Mouse (Mus musculus) urinary bladder, adult 2 months (tissue): ENCODE measurements at regions not wholly inside any gene's neighbourhood (a gene's known extent, or its start where the extent isn't known, plus 50 kb on each side); places are given as distances from the start of the nearest gene placed in this dataset.
"Not testable (repeated sequence)": the region's sequence is repeated elsewhere in the genome, so short reads cannot be mapped to it uniquely, and the experiment has no call there.

Experiments
- DNase-seq: peaks from one replicate; pipeline ENCODE4 v3.0.0; 2022; ENCODE audit warnings: low spot score

DNA sequence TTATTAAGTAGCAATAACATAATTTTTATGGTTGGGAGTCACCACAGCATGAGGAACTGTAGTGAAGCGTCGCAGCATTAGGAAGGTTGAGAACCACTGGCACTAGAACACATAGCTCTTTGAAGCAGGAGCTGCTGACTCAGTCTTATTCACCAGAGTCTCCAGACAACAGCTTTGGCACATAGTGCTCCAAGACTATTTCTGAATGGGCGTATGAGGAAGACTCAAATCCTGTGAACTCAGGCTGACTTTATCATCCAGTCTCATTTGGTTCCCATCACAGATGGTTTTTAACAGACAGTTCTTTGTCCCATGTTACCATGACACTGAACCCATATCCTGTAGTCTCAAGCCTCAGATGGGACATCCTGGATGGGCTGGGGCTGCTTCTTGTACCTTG, 282.5 kb downstream of the 4933412E24Rik start:
- DNase-seq, result no peak

DNA sequence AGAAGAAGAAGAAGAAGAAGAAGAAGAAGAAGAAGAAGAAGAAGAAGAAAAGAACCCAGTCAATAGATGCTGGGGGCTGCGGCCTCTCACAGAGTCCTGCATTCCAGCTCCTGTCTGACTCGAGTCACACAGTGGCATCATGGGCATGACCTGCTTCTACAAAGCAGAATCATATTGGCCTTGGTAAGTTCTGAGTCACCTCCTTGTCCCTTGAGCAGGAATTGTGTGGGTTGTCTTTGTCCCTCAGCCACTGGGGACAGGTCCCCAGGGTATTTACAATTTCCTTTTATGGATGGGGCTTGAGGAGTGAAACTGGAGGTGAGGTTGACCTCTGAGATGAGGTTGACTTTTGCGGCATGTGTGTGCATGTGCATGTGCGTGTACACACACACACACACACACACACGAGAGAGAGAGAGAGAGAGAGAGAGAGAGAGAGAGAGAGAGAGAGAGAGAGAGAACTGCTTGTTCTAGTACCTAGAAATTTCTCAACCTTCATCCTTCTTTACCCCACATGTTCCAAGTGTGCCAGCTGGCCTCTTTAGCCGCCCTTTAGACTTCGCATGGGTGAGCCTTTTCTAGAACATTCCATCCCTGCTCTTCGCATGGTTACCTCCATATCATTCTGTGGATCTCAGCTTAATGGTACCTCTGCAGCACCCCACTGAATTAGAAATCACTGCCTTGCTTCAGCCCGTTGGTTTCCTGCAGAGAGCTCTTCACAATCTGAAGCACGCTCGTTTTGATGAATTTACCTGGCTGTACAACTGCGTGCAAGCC, 283.2 kb downstream of the 4933412E24Rik start:
- DNase-seq, result no peak

DNA sequence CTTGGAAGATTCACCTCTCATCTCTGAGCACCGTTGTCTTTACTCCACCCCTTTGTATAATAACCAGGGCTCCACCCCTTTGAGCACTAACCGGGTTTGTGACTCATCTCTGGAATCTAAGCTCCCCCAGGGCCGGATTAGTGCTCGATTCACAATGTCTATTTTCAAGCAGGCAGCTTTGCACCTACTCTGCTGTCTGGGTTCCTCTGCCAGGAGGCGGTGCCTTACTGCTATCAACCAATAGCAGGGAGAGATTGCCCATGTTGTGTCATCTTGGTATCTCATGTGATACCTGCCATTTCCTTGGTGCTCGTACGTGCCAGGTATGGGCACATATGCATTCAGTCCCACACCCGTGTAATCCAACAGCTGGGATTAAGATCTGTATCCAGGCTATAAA, 285.3 kb downstream of the 4933412E24Rik start:
- no peak for DNase-seq

DNA sequence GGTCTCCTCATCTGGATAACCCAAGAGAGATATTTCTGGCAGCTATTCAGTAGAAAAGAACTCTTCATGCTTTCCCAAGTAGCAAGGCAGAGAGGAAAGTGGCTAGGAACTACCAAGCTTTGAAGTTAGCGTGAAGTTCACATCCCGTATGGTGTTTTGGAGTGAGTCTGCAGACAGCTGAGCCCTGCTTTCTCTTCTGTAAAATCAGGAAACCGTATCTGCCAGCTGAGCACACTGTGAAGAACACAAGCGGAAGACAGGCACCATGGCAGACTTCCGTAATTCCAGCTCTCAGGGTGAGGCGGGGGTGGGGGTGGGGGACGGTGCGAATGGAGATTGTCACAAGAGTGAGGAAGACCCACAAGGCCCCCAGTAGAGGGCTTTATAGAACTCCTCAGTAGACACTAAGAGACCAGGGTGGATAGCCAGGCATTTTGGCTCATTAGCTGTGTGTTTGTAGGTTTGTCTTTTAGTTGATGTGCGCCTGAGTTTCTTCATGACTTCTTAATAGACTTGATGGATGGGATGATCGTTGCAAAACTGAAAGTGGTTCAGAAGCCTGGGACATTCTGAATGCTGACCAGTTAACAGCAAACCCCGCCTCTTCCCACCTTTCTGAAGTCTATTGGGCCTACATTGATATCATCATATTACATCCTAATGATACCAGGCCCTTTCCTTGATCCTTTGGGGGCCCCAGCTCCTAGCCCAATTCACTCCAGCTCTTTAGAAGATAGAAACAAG, 287.4 kb downstream of the 4933412E24Rik start:
- no peak for DNase-seq

DNA sequence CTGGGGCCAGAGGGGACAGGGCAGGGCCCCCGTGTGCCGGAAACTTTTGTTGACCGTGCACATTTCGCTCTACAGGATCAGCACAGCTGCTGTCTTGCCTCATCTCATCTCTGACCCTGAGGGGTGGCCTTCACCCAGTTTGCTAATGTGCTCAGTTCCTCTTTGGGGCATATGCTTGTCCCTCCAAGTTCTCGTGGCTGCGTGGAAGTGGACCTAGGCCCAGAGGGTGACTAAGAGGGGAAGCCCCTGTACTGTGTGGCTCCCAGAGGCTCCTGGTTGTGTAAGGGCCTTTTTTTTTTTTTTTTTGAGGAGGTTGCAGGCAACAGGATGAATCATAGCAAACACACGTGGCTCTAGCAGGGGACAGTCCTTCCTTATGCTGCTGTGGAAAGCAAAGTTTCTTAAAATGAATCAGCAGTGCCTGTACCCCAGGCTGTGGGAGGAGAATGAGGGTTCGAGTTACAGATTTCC, 288.2 kb downstream of the 4933412E24Rik start:
- peak; percentile 33 for DNase-seq

DNA sequence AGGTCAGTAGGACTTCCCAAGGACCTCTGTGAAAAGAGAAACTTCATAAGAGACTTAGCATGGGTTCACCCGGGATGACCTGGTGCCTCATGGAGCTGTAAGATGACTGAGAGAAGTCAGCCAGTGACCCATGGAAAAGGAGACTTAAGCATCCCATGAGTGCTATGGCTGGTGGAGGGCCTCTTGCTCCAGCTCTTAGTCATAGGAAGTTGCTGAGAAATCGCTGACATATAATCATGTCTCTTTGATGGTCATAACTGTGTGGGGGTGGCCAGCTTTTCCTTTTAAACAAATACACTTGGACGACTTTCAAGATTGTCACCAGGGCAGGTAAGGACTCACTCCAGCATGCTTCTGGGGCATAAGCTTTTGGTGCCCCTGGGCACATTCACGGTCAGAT, 290.5 kb downstream of the 4933412E24Rik start:
- DNase-seq, result no peak

DNA sequence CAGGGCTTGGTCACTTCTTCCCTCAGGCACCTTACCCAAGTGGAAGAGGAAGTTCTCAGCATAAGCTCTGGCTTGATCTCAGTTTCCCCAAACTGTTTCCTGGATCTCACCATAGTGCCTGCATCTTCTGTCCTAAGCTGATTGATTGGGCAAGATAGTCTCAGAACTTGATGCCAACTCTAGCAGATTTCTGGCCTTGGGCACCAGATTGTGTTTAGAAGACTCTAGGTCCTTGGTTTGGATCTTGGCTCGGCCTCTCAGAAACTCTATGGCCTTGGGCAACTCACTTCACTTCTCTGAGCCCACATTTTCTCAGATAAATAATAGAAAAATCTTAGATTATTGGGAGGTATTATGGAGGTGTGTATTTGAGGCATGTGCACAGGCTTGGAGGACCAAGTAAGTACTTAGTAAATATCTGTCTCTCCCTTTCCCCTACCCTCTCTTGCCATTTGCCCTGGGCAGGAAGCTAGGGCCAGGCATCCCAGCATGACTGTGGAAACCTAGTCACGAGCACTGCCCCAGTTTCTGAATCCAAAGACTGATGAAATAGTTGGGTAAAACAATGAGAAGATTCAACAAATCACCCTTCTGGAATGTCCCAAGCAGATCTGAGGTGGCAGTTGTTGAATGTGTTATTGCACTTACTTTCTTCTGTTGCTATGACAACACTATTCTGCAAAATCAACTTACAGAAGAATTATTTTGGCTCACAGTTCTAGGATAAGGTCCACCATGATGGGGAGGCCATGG, 293.6 kb downstream of the 4933412E24Rik start:
- no peak for DNase-seq

DNA sequence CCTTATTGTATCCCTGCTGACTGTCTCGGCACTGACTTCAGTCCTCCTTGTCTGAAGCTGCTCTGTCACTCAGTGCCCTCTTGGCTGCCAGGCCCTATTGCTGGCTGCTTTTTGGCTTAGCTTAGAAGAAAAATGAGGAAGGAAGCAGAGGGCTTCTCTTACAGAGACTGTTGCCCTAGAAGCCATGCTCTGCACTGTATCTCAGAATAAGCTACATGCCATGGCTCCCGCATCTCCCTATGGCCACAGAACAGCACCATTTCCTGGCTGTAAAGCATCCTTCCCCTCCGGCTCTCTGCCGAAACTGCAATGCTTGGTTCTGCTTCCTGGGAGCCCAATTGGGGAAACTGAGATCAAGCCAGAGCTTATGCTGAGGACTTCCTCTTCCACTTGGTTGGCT, 295.0 kb downstream of the 4933412E24Rik start:
- no peak for DNase-seq

DNA sequence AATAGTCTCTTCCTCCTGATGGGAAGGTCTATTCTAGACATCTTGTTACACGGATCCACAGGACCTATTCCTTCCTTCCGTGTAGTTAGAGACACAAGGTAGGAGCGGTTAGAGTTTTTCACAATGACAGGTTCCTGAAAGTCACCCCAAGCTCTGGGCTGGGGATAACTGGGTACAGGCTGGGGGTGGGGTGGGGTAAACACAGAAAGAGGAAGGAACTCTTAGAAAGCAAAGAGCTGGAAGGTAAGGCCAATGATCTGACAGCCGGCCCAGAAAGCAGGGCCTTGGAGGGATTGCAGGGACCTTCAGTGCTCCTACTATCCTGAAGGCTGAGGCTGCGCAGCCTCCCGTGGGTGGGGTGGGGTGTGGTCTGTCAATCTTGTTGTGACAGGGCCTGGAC, 295.4 kb downstream of the 4933412E24Rik start:
- DNase-seq, result no peak

DNA sequence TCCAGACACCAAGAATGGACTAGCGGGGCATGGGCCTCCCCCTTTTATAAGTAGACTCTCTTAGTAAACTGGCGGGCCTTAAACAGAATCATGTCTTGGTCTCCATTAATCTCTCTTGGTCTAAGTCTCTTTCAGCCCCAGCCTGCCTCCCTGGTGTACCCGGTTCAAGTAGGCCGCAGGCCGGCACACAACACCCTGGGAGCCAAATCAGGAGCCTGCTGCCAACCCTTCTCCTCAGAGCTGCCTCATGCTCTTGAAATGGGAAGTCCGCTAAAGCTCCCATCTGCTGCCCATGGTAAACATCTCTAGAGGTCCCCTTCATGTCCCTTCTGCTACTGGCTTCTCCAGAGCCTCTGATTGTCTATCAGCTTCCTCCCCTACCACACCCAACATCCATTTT, 296.3 kb downstream of the 4933412E24Rik start:
- DNase-seq, result no peak

DNA sequence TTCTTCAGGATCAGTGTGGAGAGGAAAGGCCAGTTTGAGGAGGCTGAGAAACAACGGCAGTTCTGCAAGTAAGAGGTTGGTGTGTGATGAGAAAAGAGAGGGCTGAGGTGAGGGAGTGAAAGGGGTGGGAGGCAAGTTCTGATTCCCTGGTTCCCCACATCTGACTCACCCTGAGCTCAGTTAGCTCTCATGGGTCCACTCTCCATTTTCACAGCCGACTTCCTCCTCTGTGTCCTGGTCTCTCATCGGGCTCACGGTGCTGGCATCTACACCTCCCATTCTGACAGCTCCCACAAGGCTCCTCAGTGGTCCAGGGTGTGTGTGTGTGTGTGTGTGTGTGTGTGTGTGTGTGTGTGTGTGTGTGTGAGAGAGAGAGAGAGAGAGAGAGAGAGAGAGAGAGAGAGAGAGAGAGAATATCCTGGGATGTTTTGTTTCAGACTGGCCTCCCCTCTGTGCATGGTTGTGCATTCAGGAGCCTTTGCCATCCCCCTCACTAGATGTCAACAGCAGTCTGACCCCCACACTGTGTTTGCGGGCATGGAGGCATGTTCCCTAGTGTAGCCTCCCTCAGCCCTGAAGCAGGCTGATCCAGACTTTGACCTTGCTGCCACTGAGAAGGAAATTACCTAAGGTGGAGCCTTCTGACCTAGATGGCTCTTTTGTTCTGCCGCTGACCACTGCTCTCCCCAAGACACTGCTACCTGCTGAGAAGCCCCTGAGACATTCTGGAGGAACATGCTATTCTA, 296.9 kb downstream of the 4933412E24Rik start:
- DNase-seq, result not testable (repeated sequence)

DNA sequence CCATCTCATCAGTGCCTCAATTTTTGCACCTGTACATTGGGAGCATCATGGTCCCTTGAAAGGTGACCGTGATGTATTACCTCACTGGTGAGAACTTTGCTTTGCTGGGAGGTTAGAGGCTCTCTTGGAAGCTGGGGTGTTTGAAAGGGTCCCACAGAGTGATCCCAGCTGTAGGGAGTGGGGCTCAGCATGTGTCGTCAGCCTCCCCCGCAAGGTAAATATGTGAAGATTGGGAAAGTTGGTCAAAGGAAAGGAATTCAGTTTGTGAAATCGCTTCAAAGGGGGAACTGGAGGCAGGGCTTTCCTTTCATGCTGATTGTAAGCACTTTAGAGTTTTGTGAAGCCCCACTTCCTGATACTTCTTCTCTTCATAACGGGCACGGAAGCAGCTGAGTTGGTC, 299.5 kb downstream of the 4933412E24Rik start:
- DNase-seq, result no peak

DNA sequence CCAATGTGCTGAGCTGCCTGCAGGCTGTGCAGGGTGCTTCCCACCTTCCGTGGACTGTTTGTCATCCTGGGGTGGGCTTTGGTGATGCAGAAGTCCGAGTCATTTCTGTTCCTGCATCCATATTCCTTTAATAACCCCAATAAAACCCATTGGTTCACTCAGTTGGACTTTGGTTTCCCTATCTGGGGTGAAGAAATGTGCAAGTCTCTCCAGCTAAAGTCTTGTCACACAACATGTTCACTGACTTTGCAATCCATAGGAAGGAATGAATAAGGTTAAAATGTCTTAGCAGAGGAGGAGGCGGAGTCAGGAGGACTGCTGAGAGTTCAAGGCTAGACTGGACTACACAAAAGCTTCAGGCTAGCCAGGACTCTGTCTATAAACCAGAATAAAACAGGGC, 300.5 kb downstream of the 4933412E24Rik start:
- DNase-seq, result no peak

DNA sequence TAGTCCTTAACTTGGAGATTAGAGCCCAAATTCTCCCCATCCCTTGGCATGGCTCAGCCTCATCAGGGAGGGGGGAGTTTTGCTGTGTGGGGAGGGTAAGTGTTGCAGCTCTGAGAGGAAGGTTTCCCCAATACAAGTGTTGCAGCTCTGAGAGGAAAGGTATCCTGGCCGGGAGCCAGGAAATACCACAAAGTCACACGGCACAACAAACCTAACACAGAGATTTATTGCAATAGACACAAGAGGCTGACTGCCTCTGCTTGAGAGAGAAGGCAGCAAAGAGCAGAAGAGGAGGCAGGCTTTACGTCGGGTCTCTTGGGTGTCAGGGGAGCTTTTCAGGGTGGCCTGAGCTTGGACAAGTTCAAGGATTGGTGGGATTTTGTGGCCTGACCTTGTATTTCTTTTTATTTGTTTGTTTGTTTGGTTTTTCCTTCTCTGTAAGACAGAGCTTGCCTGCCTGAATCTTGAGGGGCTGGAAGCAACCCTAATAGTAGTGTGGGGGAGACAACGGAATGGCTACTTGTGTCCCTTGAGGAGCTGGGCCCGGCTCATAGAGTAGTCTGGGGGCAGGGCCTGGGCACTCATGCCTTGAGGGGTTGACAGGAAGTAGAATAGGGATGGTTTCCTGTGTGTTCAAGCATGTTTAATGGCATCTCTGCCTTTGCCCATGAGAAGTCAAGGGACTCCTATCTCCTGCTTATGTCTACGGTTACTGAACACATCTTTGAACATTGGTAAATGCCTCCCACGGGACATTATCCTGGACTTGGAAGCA, 302.3 kb downstream of the 4933412E24Rik start:
- no peak for DNase-seq

DNA sequence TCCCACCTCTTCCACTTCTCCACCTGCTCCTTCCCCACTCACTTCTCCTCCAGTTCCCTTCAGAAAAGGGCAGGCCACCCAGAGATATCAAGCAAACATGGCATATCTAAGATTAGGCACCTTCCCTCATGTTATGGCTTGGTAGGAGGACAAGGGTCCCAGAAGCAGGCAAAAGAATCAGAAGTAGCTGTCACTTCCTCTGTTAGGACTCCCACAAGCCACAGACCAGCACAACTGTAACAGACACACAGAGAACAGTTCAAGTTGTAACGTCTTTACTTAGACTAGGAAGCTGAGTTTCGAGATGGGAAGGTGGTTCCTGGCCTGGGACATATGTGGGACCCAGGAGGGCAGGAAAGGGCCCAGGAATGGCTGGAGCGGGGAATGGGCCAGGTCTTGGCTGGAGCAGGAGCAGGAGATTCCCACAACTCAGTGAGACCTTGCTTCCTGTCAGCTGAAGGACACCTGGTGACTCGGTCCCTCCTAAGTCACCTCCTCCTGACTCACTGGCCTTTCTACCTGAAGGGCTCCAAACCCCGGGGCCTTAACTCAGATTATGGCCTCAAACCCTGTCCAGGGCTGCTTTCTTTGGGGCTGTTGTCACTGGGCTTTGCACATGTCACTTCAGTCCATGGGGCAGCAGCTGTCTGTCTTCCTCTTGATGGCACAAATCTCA, 304.2 kb downstream of the 4933412E24Rik start:
- DNase-seq, result no peak

DNA sequence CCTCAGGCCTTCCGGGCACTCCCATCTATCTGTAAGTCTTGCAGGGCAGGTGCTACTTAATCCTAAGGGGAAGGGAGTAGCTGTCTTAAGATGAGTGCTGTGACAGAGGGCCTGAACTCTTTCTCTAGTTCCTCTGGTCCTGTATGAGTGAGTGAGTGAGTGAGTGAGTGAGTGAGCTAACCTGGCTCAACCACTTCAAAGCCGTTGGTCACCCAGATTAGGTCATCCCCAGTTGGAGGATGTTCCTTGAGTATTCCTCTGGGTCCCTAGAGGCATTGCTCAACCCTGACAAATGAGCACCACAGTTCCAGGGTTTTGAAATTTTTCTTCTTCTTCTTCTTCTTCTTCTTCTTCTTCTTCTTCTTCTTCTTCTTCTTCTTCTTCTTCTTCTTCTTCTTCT, 306.5 kb downstream of the 4933412E24Rik start:
- no peak for DNase-seq

DNA sequence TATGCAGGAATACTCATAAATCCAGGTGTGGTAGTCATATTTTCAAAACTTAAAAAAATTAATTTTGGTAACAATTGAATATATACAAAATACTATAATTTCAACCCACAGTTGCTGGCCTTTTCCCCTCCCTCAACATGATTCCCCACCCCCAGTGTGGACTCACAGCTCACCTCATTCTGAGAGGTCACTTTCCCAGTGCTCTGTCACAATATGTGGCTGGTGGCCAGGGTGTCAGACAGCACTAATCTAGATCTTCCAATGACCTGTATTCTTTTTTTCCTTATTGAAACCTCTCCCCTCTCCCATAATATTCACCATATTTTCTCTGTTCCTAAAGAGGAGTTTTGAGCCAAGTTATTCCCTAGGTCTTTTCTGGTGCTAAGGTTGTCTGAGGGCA, 308.0 kb downstream of the 4933412E24Rik start:
- no peak for DNase-seq

DNA sequence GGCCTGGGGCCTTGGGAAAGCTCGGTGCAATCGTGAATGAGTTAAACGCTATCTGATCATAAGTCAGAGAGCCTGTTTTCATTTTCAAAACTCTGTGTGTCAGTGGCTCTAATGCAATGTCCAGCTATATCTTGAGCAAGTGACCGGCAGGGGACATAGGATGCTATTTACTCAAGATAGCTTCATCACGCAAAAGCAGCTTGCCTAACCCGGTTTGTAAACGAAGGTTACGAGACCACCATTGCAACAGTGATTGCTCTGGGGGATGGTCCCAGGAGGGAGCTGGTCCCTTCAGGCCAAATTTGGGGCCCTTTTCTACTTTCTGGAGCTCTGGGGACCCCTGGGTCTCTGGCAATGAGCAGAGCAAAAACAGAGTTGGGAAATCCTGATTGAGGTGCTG, 309.3 kb downstream of the 4933412E24Rik start:
- DNase-seq, result no peak
